Mouse (Mus musculus): ENCODE measurements around the gene Zfp62. TPM values are rescaled to one million over a fixed set of nuclear protein-coding genes. Genes with fewer than 3 reads are reported as not detected.

The Zfp62 gene
- polyA plus RNA-seq, 1 experiment from 2014 or later, result 47.6 TPM

DNA sequence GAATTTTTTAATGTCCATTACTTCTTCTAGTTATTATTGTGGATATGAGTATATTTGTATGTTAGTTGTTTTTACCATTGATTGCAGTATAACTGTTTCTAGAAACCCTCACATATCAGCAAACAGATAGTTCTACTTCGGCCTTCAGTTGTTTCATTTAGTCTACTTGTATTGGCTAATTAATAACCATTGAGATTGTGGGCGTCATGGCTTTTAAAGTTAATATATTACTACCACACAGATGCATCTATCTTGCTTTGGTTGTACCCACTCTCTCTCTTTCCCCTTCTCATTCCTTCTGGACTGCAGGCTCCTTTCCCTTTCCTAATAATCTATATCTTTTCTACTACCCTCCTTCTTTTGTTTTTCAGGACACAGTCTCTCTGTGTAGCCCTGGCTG, 56.2 kb downstream of the Zfp62 start:
- no peak overlapping the region for H3K4me2 ChIP-seq (replicated peaks; ENCODE audit: low read depth, low read length)
- no peaks in the 10 kb centered on the region for H3K27me3 ChIP-seq (ENCODE audit: control insufficient read depth, insufficient read depth, low read length)
- WGBS, result 60% methylated on average over 2 of the region's 2 CpGs
- H3K4me1 ChIP-seq (ENCODE audit: control insufficient read depth, insufficient read depth, low read length), result no peaks in the 10 kb centered on the region
- no peaks in the 10 kb centered on the region for H3K9me3 ChIP-seq (ENCODE audit: control insufficient read depth, low read depth, low read length)
- ATAC-seq (ENCODE audit: insufficient number of reproducible peaks, insufficient read depth, low FRiP score, low read depth), result no peak
- H3K4me3 ChIP-seq (ENCODE audit: low read depth, low read length), result no peak overlapping the region
- H3K9ac ChIP-seq (replicated peaks; ENCODE audit: low read depth, low read length), result no peak overlapping the region
- peaks cover 32% of the 10 kb centered on the region for H3K36me3 ChIP-seq (ENCODE audit: control insufficient read depth, insufficient read depth, low read length)
- no peak overlapping the region for H3K27ac ChIP-seq (ENCODE audit: low read length)

DNA sequence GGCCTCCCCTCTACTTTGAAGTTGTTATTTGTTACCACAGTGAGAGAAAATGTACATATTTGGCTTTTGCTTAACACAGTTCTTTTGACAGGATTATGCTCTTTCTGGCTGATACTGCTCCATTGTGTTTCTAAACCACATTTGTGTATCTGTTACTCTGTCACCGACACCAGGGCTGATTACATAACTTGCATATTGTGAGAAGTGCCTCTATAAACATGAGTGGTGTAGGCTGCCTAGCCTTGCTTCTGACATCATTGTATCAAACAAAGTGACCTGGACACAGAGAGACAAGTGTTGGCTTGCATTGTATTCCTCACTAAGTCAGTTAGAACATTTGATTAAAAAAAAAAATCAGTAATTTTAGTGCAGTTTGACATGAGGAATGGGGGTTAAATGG, 56.7 kb downstream of the Zfp62 start:
- H3K4me3 ChIP-seq (ENCODE audit: low read depth, low read length), result no peak overlapping the region
- no peaks in the 10 kb centered on the region for H3K27me3 ChIP-seq (ENCODE audit: control insufficient read depth, insufficient read depth, low read length)
- H3K9me3 ChIP-seq (ENCODE audit: control insufficient read depth, low read depth, low read length), result no peaks in the 10 kb centered on the region
- H3K9ac ChIP-seq (replicated peaks; ENCODE audit: low read depth, low read length), result no peak overlapping the region
- no peak for ATAC-seq (ENCODE audit: insufficient number of reproducible peaks, insufficient read depth, low FRiP score, low read depth)
- no peak overlapping the region for H3K4me2 ChIP-seq (replicated peaks; ENCODE audit: low read depth, low read length)
- 58% methylated on average over 1 of the region's 1 CpGs for WGBS
- H3K27ac ChIP-seq (ENCODE audit: low read length), result no peak overlapping the region
- no peaks in the 10 kb centered on the region for H3K4me1 ChIP-seq (ENCODE audit: control insufficient read depth, insufficient read depth, low read length)
- peaks cover 31% of the 10 kb centered on the region for H3K36me3 ChIP-seq (ENCODE audit: control insufficient read depth, insufficient read depth, low read length)

GRCm38 (mm10) chr11:49260598-49261312, 57.7 kb downstream of the Zfp62 start:
- Histone ChIP-seq H3K36me3 (ENCODE audit: control insufficient read depth, insufficient read depth, low read length) (peaks cover 28% of the 10 kb centered on the region), H3K9ac (replicated peaks; ENCODE audit: low read depth, low read length) (no peak overlapping the region)
- 90% methylated on average over 21 of the region's 21 CpGs for WGBS

GRCm38 (mm10) chr11:49261313-49261855, 58.3 kb downstream of the Zfp62 start:
- 95% methylated on average over 14 of the region's 14 CpGs for WGBS
- ATAC-seq (ENCODE audit: insufficient number of reproducible peaks, insufficient read depth, low FRiP score, low read depth), result no peak
- Histone ChIP-seq H3K4me1 (ENCODE audit: control insufficient read depth, insufficient read depth, low read length) (no peaks in the 10 kb centered on the region), H3K27me3 (ENCODE audit: control insufficient read depth, insufficient read depth, low read length) (no peaks in the 10 kb centered on the region), H3K27ac (ENCODE audit: low read length) (no peak overlapping the region), H3K9me3 (ENCODE audit: control insufficient read depth, low read depth, low read length) (no peaks in the 10 kb centered on the region), H3K4me3 (ENCODE audit: low read depth, low read length) (no peak overlapping the region), H3K4me2 (replicated peaks; ENCODE audit: low read depth, low read length) (no peak overlapping the region), H3K36me3 (ENCODE audit: control insufficient read depth, insufficient read depth, low read length) (peaks cover 28% of the 10 kb centered on the region), H3K9ac (replicated peaks; ENCODE audit: low read depth, low read length) (no peak overlapping the region)

More at GRCm38 (mm10) chr11:49260598-49261312, 57.7 kb downstream of the Zfp62 start:
- H3K27me3 ChIP-seq (ENCODE audit: control insufficient read depth, insufficient read depth, low read length), result no peaks in the 10 kb centered on the region
- no peak overlapping the region for H3K4me2 ChIP-seq (replicated peaks; ENCODE audit: low read depth, low read length)
- no peak for ATAC-seq (ENCODE audit: insufficient number of reproducible peaks, insufficient read depth, low FRiP score, low read depth)
- no peak overlapping the region for H3K27ac ChIP-seq (ENCODE audit: low read length)
- H3K4me3 ChIP-seq (ENCODE audit: low read depth, low read length), result no peak overlapping the region
- no peaks in the 10 kb centered on the region for H3K4me1 ChIP-seq (ENCODE audit: control insufficient read depth, insufficient read depth, low read length)
- H3K9me3 ChIP-seq (ENCODE audit: control insufficient read depth, low read depth, low read length), result no peaks in the 10 kb centered on the region

DNA sequence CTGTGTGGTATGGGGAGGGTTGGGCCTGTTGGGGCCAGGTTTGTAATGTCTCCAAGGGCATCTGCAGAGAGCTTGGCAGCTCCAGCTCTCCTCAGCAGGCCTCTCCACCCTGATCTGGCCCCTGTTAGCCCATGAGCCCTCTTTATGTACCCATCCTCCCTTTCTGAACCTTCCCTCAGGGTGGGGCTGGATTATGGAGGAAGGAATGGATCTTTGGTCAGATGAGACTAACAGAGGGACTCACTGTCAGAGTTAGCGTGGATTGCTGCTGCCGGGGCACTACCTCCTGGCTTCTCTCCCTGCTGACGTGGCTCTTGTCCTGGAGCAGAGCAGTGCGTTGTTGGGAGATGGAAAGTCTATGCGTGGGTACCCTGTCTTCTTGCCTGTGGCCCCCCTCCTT, 59.2 kb downstream of the Zfp62 start:
- no peak overlapping the region for H3K9ac ChIP-seq (replicated peaks; ENCODE audit: low read depth, low read length)
- H3K27me3 ChIP-seq (ENCODE audit: control insufficient read depth, insufficient read depth, low read length), result no peaks in the 10 kb centered on the region
- no peak overlapping the region for H3K4me2 ChIP-seq (replicated peaks; ENCODE audit: low read depth, low read length)
- H3K4me1 ChIP-seq (ENCODE audit: control insufficient read depth, insufficient read depth, low read length), result no peaks in the 10 kb centered on the region; the same call in 1 of the 2 replicates
- H3K9me3 ChIP-seq (ENCODE audit: control insufficient read depth, low read depth, low read length), result no peaks in the 10 kb centered on the region
- no peak overlapping the region for H3K27ac ChIP-seq (ENCODE audit: low read length)
- ATAC-seq (ENCODE audit: insufficient number of reproducible peaks, insufficient read depth, low FRiP score, low read depth), result no peak
- peaks cover 28% of the 10 kb centered on the region for H3K36me3 ChIP-seq (ENCODE audit: control insufficient read depth, insufficient read depth, low read length)
- 88% methylated on average over 5 of the region's 5 CpGs for WGBS
- no peak overlapping the region for H3K4me3 ChIP-seq (ENCODE audit: low read depth, low read length)

GRCm38 (mm10) chr11:49263149-49263548, 60.1 kb downstream of the Zfp62 start:
- Histone ChIP-seq H3K4me3 (ENCODE audit: low read depth, low read length) (no peak overlapping the region), H3K4me1 (ENCODE audit: control insufficient read depth, insufficient read depth, low read length) (no peaks in the 10 kb centered on the region; the same call in 1 of the 2 replicates), H3K27ac (ENCODE audit: low read length) (no peak overlapping the region), H3K9ac (replicated peaks; ENCODE audit: low read depth, low read length) (no peak overlapping the region), H3K9me3 (ENCODE audit: control insufficient read depth, low read depth, low read length) (no peaks in the 10 kb centered on the region), H3K36me3 (ENCODE audit: control insufficient read depth, insufficient read depth, low read length) (peaks cover 28% of the 10 kb centered on the region), H3K4me2 (replicated peaks; ENCODE audit: low read depth, low read length) (no peak overlapping the region), H3K27me3 (ENCODE audit: control insufficient read depth, insufficient read depth, low read length) (no peaks in the 10 kb centered on the region)
- no peak for ATAC-seq (ENCODE audit: insufficient number of reproducible peaks, insufficient read depth, low FRiP score, low read depth)
- 94% methylated on average over 6 of the region's 6 CpGs for WGBS

DNA sequence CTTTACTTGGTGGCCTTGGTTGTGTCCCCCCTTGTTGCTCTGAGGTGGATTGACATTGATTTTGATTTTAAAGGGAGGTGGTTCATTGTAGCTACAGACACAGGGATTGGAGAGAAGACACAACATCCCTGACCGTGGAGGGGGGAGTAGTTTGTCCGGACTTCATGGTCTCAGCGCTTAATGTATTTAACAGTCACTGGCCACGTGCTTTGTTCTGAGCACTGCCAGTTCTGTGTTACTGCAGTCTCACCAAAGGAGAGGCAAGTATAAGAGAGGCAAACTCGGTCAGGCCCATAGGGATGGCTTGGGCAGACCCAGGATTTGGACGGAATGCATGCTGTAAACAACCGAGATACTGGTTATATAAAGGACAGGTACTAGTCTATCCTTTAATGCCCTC, 61.0 kb downstream of the Zfp62 start:
- H3K27me3 ChIP-seq (ENCODE audit: control insufficient read depth, insufficient read depth, low read length), result no peaks in the 10 kb centered on the region
- WGBS, result 84% methylated on average over 7 of the region's 7 CpGs

GRCm38 (mm10) chr11:49264622-49265021, 61.5 kb downstream of the Zfp62 start:
- WGBS, result 74% methylated on average over 11 of the region's 11 CpGs
- H3K27ac ChIP-seq (ENCODE audit: low read length), result no peak overlapping the region

More for the DNA sequence above, 61.0 kb downstream of the Zfp62 start:
- Histone ChIP-seq H3K36me3 (ENCODE audit: control insufficient read depth, insufficient read depth, low read length) (peaks cover 25% of the 10 kb centered on the region), H3K9ac (replicated peaks; ENCODE audit: low read depth, low read length) (no peak overlapping the region), H3K4me1 (ENCODE audit: control insufficient read depth, insufficient read depth, low read length) (no peaks in the 10 kb centered on the region; the same call in 1 of the 2 replicates), H3K27ac (ENCODE audit: low read length) (no peak overlapping the region), H3K4me3 (ENCODE audit: low read depth, low read length) (no peak overlapping the region), H3K9me3 (ENCODE audit: control insufficient read depth, low read depth, low read length) (no peaks in the 10 kb centered on the region), H3K4me2 (replicated peaks; ENCODE audit: low read depth, low read length) (no peak overlapping the region)
- no peak for ATAC-seq (ENCODE audit: insufficient number of reproducible peaks, insufficient read depth, low FRiP score, low read depth)

More at GRCm38 (mm10) chr11:49264622-49265021, 61.5 kb downstream of the Zfp62 start:
- Histone ChIP-seq H3K4me1 (ENCODE audit: control insufficient read depth, insufficient read depth, low read length) (no peaks in the 10 kb centered on the region; the same call in 1 of the 2 replicates), H3K27me3 (ENCODE audit: control insufficient read depth, insufficient read depth, low read length) (no peaks in the 10 kb centered on the region), H3K4me3 (ENCODE audit: low read depth, low read length) (no peak overlapping the region), H3K36me3 (ENCODE audit: control insufficient read depth, insufficient read depth, low read length) (peaks cover 25% of the 10 kb centered on the region), H3K9ac (replicated peaks; ENCODE audit: low read depth, low read length) (no peak overlapping the region), H3K4me2 (replicated peaks; ENCODE audit: low read depth, low read length) (no peak overlapping the region), H3K9me3 (ENCODE audit: control insufficient read depth, low read depth, low read length) (no peaks in the 10 kb centered on the region)
- no peak for ATAC-seq (ENCODE audit: insufficient number of reproducible peaks, insufficient read depth, low FRiP score, low read depth)

Data from stomach, embryonic 14.5 days (tissue).